Mouse (Mus musculus) gastrocnemius, adult 18-20 months (tissue): ENCODE results near the gene Mrnip. TPM values are rescaled to one million over a fixed set of nuclear protein-coding genes. Genes with fewer than 3 reads are reported as not detected.
"Not testable (repeated sequence)": the region's sequence is repeated elsewhere in the genome, so short reads cannot be mapped to it uniquely, and the experiment has no call there.

Experiments
- DNase-seq: peaks from one replicate; pipeline ENCODE4 v3.0.0; 2021; ENCODE audit warnings: low spot score
- long read RNA-seq, 2 experiments: library from polyadenylated mRNA; stranded (forward); transcript quantifications; one replicate each; pipeline ENCODE4 v2.0.0; 2021
- total RNA-seq, 2 experiments: library from RNA; stranded (reverse); gene quantifications; 2 replicates each; pipeline ENCODE4 v1.2.3; 2021

Mrnip gene
- total RNA-seq: 1 to 10 TPM; 2.4 to 2.7 TPM
- long read RNA-seq, experiment 1, partial matches to known transcripts: 3 of 7 reads
- long read RNA-seq, experiment 1, other reads (novel, unspliced or antisense): 2 of 7 reads
- long read RNA-seq, experiment 2, partial matches to known transcripts: 1 of 4 reads
- long read RNA-seq, experiment 2, other reads (novel, unspliced or antisense): 1 of 4 reads

GRCm38 (mm10) chr11:50174111-50174729 is at the start of gene Mrnip:
Mrnip (plus strand) TSS chr11:50174444.
- DNase-seq: not testable (repeated sequence)

GRCm38 (mm10) chr11:50127781-50128180 is 46.5 kb upstream of the Mrnip start:
- no peak for DNase-seq

GRCm38 (mm10) chr11:50130811-50131766 is 43.2 kb upstream of the Mrnip start, which contains the start of gene Tbc1d9b:
Tbc1d9b (plus strand) TSS chr11:50131396.
- peak; percentile 90 for DNase-seq

GRCm38 (mm10) chr11:50131801-50132201 is 42.4 kb upstream of the Mrnip start:
- DNase-seq: no peak

GRCm38 (mm10) chr11:50132265-50132664 is 42.0 kb upstream of the Mrnip start:
- no peak for DNase-seq

DNA sequence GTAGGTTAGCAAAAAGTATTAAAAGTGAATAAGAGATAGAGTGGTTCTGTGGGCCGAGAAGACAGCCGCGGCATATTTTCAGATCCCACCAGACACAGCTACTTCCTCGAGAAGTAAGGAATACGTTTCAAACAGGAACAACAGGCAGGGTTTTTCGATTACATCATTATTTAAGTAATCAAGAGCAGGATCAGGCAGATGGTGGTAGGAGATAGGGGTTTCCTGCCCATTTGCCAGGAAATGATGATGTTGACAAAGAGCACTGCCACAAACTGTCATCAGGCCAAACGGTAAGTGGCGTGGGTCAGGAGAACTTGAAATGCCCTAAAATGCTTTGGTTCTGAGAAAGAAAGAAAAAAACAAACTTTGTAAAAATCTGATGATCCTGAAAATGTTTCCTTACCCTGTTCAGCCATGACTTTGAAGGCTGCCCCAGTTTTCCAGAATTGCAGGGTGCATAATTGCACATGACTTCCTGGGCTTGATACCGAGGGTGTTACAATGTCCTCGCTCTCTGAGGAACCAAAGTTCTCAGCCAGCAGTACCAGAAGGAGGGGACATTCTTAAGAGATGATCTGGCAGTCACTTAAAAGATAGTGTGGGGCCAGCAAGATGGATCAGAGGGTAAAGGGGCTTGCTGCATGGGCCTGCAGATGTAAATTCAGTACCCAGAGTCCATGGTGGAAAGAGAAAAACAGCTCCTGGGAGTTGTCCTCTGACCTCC is 39.9 kb upstream of the Mrnip start:
- no peak for DNase-seq

DNA sequence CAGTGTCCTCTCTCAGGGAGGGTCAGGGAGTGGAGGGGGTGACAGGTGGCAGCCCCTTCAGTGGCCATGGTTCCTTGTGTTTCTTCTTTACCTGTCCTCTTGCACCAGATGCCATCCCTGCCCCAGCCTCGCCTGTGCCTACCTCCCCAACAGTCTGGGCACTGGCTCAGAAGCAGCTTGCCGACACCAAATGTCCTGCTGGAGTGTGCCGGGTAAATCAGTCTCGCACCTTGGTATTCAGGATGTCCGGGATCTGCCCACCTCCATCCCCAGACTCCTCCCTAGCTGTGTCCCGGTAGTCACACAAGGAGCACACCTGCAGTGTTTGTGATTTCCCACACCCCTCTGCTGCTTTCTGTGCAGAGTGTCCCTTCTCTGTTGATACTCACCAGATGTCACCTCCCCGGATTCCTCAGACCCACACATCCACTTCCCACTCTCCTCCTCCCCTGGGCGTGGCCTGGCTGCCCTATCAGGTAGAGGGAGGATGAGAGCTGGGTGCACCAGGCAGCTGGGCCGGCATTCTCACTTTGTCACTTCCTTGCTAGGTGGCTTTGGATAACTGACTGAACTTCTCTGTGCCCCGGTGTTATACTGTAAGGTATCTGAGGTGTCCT is 35.9 kb upstream of the Mrnip start:
- no peak for DNase-seq

DNA sequence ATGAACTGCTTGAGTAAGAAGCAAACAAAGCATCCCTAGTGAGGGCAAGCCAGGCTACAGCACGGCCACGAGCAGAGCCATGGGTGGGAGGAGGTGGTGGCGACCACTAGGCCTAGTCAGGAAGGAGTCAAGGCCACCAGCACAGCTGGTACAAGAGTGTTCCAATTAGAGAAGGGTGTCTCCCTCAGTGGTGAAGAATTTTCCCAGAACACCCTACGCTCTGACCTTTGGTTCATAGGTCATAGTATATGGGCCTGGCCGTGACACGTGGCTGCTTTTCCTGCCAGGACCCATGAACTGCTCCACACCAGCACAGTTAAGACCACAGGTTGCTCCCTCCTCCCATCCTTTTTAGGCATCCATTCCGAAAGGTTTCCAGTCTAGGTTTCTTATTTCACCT is 34.7 kb upstream of the Mrnip start:
- no peak for DNase-seq

GRCm38 (mm10) chr11:50145529-50145928 is 28.7 kb upstream of the Mrnip start:
- DNase-seq: no peak

GRCm38 (mm10) chr11:50146121-50146520 is 28.1 kb upstream of the Mrnip start:
- no peak for DNase-seq

GRCm38 (mm10) chr11:50147267-50147957 is 26.8 kb upstream of the Mrnip start:
- DNase-seq: no peak

- DNase-seq: no peak
Measured at GRCm38 (mm10) chr11:50147958-50148476, 26.2 kb upstream of the Mrnip start.

GRCm38 (mm10) chr11:50149200-50149599 is 25.0 kb upstream of the Mrnip start:
- DNase-seq: peak; percentile 43

DNA sequence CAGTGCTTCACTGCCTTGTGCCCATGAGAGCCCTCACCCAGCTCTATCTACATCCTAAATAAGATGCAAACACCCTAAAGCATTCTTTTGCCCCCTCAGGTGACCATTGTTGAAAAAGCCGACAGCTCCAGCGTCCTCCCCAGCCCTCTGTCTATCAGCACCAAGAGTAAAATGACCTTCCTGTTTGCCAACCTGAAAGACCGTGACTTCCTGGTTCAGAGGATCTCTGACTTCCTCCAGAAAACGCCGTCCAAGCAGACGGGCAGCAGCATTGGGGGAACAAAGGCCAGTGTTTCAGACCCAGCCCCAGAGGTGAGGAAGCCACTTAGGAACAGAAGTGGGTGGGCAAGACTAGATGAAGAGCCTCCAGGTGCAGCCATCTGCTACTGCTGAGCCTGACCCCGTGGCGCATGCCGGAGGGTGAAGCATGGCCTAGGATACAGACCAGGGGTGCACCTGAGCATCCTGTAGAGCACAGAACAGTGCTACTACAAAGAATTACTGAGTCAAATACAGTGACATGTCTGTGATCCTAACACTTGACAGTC is 24.6 kb upstream of the Mrnip start:
- no peak for DNase-seq

DNA sequence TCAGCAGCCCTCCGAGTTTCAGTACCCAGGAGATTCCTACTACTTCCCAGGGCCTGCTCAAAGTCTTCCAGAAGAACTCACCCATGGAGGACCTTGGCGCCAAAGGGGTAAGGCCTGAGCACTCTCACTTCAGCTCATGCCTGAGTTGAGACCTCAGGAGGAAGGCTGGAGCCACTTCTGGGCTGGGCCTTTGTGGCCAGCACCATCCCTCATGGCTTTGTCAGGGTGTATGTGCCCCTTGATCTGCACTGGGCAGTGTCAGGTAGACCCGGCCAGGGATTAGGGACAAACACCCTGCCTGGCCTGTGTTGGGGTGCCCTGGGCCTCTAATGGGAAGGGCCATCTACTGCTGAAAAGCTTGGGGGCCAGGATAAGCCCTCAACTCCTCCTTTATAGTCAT is 22.9 kb upstream of the Mrnip start:
- DNase-seq: no peak

- no peak for DNase-seq
Measured at GRCm38 (mm10) chr11:50154166-50154565, 20.1 kb upstream of the Mrnip start.

- no peak for DNase-seq
Measured at GRCm38 (mm10) chr11:50154777-50155520, 19.3 kb upstream of the Mrnip start.

DNA sequence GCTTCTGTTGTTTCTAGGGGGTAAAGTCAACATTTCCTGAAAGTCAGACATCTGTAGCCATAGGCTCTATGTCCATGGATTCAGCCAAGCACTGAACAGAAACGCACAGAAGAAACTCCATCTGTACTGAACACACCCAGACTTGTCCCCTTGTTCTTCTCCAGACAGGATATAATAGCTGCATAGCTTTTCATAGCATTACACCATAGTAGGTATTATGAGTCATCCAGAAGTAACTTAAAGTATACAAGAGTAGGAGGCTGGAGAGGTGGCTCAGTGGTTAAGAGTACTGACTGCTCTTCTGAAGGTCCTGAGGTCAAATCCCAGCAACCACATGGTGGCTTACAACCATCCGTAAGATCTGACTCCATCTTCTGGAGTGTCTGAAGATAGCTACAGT is 18.5 kb upstream of the Mrnip start:
- no peak for DNase-seq

- no peak for DNase-seq
Measured at GRCm38 (mm10) chr11:50156725-50157258, 17.5 kb upstream of the Mrnip start.
